Mouse (Mus musculus) spleen, adult 2 months (tissue): ENCODE measurements around the gene Nsun2.

Experiments used
- CTCF ChIP-seq: fragments of 200-500 bp; IDR thresholded peaks from 2 replicates; pipeline ENCODE4 v1.5.1; 2011; ENCODE audit warnings: mild to moderate bottlenecking, inconsistent platforms; ENCODE audit not compliant: insufficient read depth, insufficient read length, insufficient replicate concordance; ENCODE audit errors: extremely low read depth
- POLR2A ChIP-seq: fragments of 200-500 bp; IDR thresholded peaks from 2 replicates; pipeline ENCODE4 v1.6.1; 2011; ENCODE audit warnings: low read depth, low read length, inconsistent platforms

DNA sequence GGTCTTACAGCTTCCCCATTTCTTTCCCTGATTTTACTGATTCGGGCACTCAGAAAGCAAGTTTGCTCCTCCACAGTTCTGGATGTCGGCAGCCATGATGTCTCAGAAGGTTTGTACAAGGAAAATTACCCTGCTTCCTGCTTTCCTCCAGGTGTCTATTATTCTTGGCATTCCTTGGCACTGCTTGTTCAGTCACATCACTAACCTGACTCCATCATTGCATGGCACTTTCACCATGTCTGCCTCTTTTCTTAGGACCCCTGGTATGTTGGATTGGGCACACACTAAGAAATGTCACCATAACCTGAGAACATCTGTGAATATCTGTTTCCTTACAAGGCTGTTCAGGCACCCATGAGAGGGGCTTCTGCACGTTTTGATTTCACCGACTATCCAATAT is 2.5 kb downstream of the Nsun2 start:
- TF ChIP-seq CTCF (no peak), POLR2A (no peak)
